Mouse (Mus musculus) macrophage (primary cell): ENCODE results near the gene Pdgfra. TPM values are rescaled to one million over a fixed set of nuclear protein-coding genes. Genes with fewer than 3 reads are reported as not detected.

Experiments used
- H3K27ac ChIP-seq: fragments of 350-480 bp; formaldehyde crosslinking; 2 replicates; pipeline ENCODE4 v1.9.0; 2021
- H3K36me3 ChIP-seq: fragments of 350-480 bp; formaldehyde crosslinking; 2 replicates; pipeline ENCODE4 v1.9.0; 2021; ENCODE audit errors: inconsistent target
- H3K4me3 ChIP-seq: fragments of 350-480 bp; formaldehyde crosslinking; 2 replicates; pipeline ENCODE4 v1.9.0; 2021; ENCODE audit errors: inconsistent target
- H3K79me2 ChIP-seq: fragments of 350-480 bp; formaldehyde crosslinking; 2 replicates; pipeline ENCODE4 v1.9.0; 2021; ENCODE audit errors: inconsistent target
- WGBS: methylation state at CpG from one replicate; pipeline ENCODE4 v1.1.7; 2026; ENCODE audit warnings: inconsistent platforms; ENCODE audit not compliant: missing documents; 5-methylcytosine and 5-hydroxymethylcytosine counted together
- polyA plus RNA-seq: library from polyadenylated mRNA; stranded (reverse); fragments of 250-400 nt; gene quantifications from 3 replicates; pipeline ENCODE4 v1.2.4, GENCODE M21; 2018; ENCODE audit warnings: inconsistent platforms

Gene Pdgfra
- polyA plus RNA-seq, 1 experiment from 2014 or later = not detected

DNA sequence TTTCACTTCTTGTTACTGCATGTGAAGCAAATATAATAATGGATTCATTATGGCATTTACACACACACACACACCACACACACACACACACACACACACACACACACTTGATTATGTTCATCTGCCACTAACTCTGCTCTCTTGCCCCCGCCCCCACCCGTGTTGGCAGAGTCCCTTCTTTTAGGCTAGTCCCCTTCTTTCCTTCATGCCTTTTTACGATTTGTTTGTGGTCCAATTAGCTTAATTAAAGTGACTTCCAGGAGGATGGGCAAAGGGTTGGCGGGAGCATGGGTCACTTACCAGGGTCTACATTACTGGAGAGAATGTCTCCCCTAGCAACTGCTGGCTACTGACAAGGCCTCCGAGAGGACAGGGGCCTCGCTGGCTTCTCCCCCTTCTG lies 17.7 kb downstream of the Pdgfra start:
- no peak overlapping the region for H3K27ac ChIP-seq
- no peaks in the 10 kb centered on the region for H3K79me2 ChIP-seq
- H3K4me3 ChIP-seq = no peak overlapping the region
- 88% methylated on average over 6 of the region's 6 CpGs for WGBS
- H3K36me3 ChIP-seq = no peaks in the 10 kb centered on the region

DNA sequence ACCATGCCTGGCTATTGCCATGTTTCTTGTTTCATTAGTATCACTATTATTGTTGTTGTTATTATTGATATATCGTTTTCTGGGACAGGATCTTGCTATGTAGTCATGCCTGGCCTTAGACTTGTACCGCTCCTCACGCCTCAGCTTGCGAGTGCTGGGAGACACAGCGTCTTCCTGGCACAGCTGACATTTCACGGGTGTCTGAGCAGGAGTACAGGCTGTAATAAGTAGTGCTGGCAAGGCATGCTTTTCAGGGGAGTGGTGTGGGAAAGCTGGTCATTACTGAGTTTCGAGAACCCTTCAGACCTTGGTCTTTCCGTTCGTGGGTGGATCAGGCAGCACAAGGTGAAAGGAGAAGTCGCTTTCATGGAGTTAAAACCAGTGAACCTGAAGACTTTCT lies 19.8 kb downstream of the Pdgfra start:
- no peaks in the 10 kb centered on the region for H3K36me3 ChIP-seq
- WGBS = 91% methylated on average over 9 of the region's 10 CpGs
- H3K4me3 ChIP-seq = no peak overlapping the region
- no peak overlapping the region for H3K27ac ChIP-seq
- no peaks in the 10 kb centered on the region for H3K79me2 ChIP-seq

GRCm38 (mm10) chr5:75179249-75179648 lies 27.2 kb downstream of the Pdgfra start:
- 84% methylated on average over 10 of the region's 10 CpGs for WGBS
- no peak overlapping the region for H3K27ac ChIP-seq
- no peak overlapping the region for H3K4me3 ChIP-seq
- H3K36me3 ChIP-seq = no peaks in the 10 kb centered on the region
- no peaks in the 10 kb centered on the region for H3K79me2 ChIP-seq

DNA sequence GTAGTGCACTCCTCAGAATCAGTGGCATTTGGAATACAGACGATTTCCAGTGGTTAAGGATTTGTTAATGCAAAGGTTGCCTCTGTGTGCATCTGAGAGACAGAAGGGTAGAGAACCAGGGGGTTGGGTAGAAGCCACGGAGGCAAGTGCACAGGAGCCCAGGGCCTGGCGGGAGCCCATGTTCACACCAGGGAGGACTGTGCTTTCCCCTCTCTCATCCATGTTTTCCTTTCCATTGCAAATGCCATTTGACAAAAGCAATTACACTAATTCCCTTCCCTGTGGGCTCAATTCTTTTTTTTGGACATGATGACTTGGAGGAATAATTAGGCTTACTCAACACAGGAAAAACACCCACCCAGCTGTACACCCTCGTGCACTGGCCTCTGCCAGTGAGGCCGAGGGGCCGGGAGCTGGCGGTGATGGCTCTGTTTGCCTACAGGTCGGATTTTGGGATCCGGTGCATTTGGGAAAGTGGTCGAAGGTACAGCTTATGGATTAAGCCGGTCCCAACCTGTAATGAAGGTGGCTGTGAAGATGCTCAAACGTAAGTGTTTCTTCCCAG lies 27.7 kb downstream of the Pdgfra start:
- 87% methylated on average over 7 of the region's 12 CpGs for WGBS

GRCm38 (mm10) chr5:75183653-75184052 lies 31.6 kb downstream of the Pdgfra start:
- Histone ChIP-seq H3K36me3 (no peaks in the 10 kb centered on the region), H3K4me3 (no peak overlapping the region), H3K79me2 (no peaks in the 10 kb centered on the region), H3K27ac (no peak overlapping the region)
- WGBS = 46% methylated on average over 6 of the region's 6 CpGs

More for the DNA sequence above, 27.7 kb downstream of the Pdgfra start:
- no peak overlapping the region for H3K4me3 ChIP-seq
- no peaks in the 10 kb centered on the region for H3K36me3 ChIP-seq
- H3K27ac ChIP-seq = no peak overlapping the region
- H3K79me2 ChIP-seq = no peaks in the 10 kb centered on the region

- WGBS = 88% methylated on average over 5 of the region's 5 CpGs
- Histone ChIP-seq H3K27ac (no peak overlapping the region), H3K79me2 (no peaks in the 10 kb centered on the region), H3K36me3 (no peaks in the 10 kb centered on the region), H3K4me3 (no peak overlapping the region)
These were observed 32.0 kb downstream of the Pdgfra start for GRCm38 (mm10) chr5:75184112-75184511.

DNA sequence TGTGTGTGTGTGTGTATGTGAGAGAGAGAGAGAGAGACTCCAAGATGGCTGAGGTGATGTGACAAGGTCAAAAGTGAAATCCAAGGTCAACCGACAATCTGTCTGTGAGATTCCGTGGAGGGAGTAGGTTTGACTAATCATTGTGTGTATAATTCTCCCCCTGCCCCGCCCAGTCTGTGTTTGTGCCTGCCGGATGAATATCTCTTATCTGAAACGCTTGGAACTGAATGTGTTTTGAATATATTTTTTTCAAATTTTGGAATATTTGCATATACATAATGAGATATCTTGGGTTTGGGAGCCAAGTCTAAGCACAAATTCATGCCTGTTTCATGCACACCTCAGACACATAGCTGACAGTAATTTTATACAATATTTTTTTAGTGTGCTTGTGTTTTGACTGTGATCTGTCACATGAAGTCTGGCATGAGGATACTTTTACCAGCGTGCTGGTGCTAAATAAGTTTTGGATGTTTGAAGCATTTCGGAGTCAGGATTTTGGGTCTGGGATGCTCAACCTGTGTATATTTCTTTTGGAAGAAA lies 32.7 kb downstream of the Pdgfra start:
- H3K79me2 ChIP-seq = no peaks in the 10 kb centered on the region
- whole genome bisulfite sequencing = 96% methylated on average over 5 of the region's 7 CpGs
- H3K27ac ChIP-seq = no peak overlapping the region

DNA sequence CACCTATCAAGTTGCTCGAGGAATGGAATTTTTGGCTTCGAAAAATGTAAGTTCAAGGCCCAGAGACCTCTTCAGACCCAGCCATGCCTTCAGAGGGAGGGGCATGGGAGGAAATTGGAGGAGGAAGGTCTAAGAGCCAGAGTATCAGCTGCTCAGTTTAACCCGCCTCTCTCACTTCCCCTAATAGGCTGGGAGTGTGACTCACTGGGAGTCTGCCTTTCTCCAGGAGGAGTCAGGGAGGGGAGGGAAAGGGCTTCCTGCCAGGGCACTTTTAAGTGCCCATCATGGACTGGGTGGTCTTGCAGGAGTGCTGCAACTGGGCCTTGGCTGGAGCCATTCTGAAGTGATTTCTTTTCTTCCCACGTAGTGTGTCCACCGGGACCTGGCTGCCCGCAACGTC lies 33.5 kb downstream of the Pdgfra start:
- H3K4me3 ChIP-seq = no peak overlapping the region
- no peaks in the 10 kb centered on the region for H3K79me2 ChIP-seq
- H3K36me3 ChIP-seq = no peaks in the 10 kb centered on the region
- H3K27ac ChIP-seq = no peak overlapping the region
- whole genome bisulfite sequencing = 73% methylated on average over 7 of the region's 7 CpGs

More for the DNA sequence above, 32.7 kb downstream of the Pdgfra start:
- no peak overlapping the region for H3K4me3 ChIP-seq
- H3K36me3 ChIP-seq = no peaks in the 10 kb centered on the region

DNA sequence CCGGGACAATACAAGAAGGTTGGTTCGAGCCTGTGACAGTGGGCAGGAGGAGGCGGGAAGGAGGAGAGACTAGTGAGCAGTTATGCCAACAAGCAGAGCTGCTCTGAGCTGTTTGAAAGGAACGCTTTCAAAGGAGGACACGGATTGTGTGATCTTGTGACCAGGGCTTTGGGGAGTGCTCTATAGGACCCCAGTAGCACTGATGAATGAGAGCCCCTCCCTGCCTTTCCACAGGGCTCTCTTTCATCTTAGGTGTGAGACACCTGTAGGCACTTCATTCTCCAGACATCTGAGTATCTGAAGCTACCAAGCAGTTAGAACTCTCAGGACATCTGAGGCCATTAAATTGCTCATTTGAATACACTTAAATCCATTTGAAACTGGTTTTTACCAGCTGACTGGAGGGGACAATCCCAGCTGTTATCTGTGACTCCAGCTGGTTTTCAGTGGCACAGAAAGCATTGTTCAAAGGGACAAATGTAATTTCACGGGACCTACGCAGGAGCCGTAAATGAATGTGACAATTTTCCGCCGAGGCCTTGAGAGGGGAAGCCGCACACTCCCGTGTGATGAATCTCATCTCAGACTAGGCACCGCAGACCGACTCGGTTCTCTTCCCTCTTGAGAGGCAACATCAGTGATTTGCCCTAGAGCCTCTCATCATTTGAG lies 37.4 kb downstream of the Pdgfra start:
- 94% methylated on average over 15 of the region's 15 CpGs for WGBS
- Histone ChIP-seq H3K79me2 (no peaks in the 10 kb centered on the region), H3K27ac (no peak overlapping the region), H3K4me3 (no peak overlapping the region), H3K36me3 (no peaks in the 10 kb centered on the region)

- Histone ChIP-seq H3K79me2 (no peaks in the 10 kb centered on the region), H3K27ac (no peak overlapping the region), H3K36me3 (no peaks in the 10 kb centered on the region), H3K4me3 (no peak overlapping the region)
- 27% methylated on average over 5 of the region's 5 CpGs for WGBS
These were observed 41.0 kb downstream of the Pdgfra start for GRCm38 (mm10) chr5:75193107-75193506.

GRCm38 (mm10) chr5:75198413-75198812 lies 46.3 kb downstream of the Pdgfra start:
- Histone ChIP-seq H3K27ac (no peak overlapping the region), H3K4me3 (no peak overlapping the region), H3K36me3 (no peaks in the 10 kb centered on the region), H3K79me2 (no peaks in the 10 kb centered on the region)
- 94% methylated on average over 6 of the region's 8 CpGs for WGBS

DNA sequence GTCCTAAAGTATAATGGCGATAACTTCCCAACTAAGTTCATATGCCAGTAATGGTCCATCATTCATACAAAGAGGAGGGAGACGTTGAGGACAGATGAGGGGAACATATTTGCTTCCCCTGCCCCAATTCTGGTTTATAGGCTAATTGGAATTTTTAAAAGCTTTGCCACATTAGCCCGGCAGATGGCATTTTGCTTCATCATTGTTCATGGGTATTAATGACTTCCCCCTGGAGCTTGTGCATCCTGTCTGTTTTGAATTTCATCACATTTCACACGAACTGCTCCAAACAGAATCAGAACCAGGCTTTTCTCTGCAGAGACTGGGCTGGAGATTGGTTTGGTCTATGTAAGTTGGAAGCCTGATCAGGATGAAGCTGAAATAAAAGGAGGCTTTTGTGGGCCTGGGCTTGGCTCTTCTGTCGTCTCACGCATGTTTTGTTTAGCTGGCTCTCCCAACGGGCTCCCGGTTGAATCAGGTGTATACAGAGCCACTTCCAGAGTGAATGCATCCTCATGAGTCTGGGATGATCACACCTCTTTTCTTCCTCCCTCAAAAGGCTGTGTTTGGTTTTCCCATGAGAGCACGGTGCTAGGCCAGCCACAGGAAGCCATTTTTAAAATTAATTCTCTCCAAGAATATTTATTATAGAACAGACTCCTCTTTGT lies 47.7 kb downstream of the Pdgfra start:
- Histone ChIP-seq H3K79me2 (no peaks in the 10 kb centered on the region), H3K27ac (no peak overlapping the region), H3K4me3 (no peak overlapping the region), H3K36me3 (no peaks in the 10 kb centered on the region)
- WGBS = 56% methylated on average over 9 of the region's 9 CpGs

- 96% methylated on average over 9 of the region's 10 CpGs for WGBS
- no peak overlapping the region for H3K4me3 ChIP-seq
These were observed 48.3 kb downstream of the Pdgfra start for GRCm38 (mm10) chr5:75200366-75200724.

DNA sequence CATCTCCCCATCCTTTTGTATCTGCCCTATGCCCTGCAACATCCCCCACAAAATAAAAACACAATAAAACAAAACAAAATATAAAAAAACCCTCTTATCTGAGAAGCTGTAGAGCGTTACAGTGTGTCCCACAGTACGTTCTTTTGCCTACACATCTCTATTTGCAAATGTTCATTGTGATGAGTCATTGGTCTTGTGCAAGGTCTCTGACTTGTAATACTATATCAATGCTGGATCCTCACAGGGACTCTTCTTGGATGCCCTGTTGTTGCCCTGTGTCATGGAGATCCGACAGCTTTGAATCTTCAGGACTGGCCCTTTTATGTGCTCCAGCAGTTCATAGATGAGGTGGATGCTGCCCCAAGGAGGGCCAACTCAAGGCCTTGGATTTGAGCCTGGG lies 55.8 kb downstream of the Pdgfra start:
- no peak overlapping the region for H3K4me3 ChIP-seq
- no peaks in the 10 kb centered on the region for H3K79me2 ChIP-seq
- H3K27ac ChIP-seq = no peak overlapping the region
- no peaks in the 10 kb centered on the region for H3K36me3 ChIP-seq
- 46% methylated on average over 3 of the region's 3 CpGs for WGBS

More at GRCm38 (mm10) chr5:75200366-75200724, 48.3 kb downstream of the Pdgfra start:
- Histone ChIP-seq H3K79me2 (no peaks in the 10 kb centered on the region), H3K27ac (no peak overlapping the region), H3K36me3 (no peaks in the 10 kb centered on the region)

GRCm38 (mm10) chr5:75209966-75210365 lies 57.9 kb downstream of the Pdgfra start:
- Histone ChIP-seq H3K27ac (no peak overlapping the region), H3K79me2 (no peaks in the 10 kb centered on the region), H3K4me3 (no peak overlapping the region), H3K36me3 (no peaks in the 10 kb centered on the region)
- 0% methylated on average over 1 of the region's 1 CpGs for WGBS
